Mouse (Mus musculus): ENCODE data around the gene Olfr699. TPM values are rescaled to one million over a fixed set of nuclear protein-coding genes. Genes with fewer than 3 reads are reported as not detected.

Olfr699 gene
- not detected for polyA plus RNA-seq (2017; shearing (Covaris generic))

DNA sequence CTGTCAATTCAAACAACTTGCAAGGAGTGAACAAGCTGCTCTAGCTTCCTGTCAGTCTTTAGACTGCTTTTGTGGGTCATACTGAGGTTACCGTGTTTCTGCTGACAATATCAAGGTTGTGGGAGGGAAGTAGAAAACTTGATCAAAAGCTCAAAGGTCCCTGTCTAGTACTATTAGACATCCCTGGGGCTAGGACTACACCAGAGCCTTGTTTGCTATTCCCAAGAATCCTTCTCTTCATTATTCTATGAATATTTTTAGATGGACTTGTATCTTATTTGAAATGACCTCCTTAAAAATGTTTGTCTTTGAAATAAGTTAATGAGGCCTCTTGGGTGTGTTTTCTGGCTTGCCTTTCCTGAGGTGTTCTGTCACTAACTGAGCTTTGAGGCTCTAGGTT lies at the start of gene Olfr699:
Gene Olfr699, minus strand, starts transcription at position 101 of the 400 bp plus-strand sequence.

DNA sequence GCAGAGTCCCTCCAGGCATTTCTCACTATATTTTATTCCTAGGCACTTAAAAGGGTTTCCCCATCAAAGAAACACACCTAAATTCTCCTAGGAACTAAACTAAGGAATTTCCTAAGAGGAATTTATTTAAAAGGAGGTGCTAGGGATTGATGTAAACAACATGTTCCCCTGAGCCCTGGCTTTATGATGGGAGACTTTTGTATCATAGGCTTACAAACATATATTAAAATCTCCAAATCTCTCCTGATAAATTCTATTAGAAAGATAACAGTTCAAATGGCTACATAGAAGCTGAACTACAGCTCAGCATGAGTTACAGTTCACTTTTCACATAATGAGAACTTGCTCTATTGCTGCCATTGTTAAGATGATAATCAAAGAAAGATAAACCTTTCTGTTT lies 40.8 kb upstream of the Olfr699 start, which contains the start of gene Olfr702:
Gene Olfr702, minus strand, starts transcription at position 101 of the 400 bp plus-strand sequence.

DNA sequence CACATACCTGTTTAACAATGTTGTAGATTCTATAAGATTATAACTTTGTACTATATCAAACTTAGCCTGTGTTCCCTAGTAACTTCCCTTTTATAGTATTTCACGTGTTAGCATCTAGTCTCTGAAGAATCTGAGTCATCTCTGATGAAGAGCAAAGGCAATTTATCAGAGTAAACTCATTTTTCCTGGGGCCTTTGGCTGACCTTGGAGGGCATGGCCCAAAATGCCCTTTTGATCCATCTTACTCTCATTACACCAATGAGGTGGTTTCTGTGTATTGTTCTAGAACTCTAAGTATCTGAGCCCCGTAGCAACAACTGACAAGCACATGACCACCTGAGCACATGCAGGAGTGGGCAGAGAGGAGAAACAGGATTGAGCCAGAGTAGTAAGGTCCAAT lies 20.8 kb upstream of the Olfr699 start, which contains the start of gene Olfr701:
Gene Olfr701, plus strand, starts transcription at position 301 of the 400 bp plus-strand sequence.

DNA sequence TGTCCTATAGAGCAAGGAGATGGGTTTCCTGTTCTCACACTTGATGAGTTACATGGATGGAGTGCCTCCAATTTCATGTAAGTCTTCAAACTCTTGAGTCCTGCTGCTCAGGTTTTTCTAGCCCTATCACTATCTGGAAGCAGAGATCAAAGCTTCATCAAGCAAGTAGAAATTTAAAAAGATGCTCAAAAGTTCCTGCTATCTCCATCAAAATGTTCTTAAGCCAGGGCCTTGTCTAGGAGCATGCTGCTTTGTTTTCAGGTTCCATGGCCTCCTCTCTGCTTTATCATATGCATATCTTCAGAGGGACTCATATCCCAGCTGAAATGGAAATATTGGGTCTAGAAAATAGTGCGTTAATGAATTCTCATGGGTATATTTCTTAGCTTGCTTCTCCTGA lies 15.7 kb upstream of the Olfr699 start, which contains the start of gene Olfr700:
Gene Olfr700, minus strand, starts transcription at position 101 of the 400 bp plus-strand sequence.

DNA sequence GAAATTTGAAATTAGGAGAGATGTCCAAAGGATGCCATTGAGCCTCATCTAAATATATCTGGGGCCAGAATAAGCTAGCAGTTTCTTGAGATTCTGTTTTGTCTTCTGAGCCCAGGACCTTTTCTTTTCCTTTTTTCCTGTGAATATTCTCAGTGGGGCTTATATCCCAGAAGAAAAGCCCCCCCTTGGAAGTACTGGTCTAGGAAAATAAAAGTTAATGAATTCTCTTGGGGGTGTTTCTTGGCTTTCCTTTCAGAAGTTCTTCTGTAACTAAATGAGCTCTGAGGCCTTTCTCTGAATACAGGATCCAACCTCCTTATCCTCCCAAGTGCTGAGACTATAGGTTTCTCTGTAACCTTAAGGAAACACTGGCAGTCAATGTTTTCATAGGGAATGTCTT lies 37.7 kb downstream of the Olfr699 start, which contains the start of gene Olfr698:
Gene Olfr698, minus strand, starts transcription at position 101 of the 400 bp plus-strand sequence.

DNA sequence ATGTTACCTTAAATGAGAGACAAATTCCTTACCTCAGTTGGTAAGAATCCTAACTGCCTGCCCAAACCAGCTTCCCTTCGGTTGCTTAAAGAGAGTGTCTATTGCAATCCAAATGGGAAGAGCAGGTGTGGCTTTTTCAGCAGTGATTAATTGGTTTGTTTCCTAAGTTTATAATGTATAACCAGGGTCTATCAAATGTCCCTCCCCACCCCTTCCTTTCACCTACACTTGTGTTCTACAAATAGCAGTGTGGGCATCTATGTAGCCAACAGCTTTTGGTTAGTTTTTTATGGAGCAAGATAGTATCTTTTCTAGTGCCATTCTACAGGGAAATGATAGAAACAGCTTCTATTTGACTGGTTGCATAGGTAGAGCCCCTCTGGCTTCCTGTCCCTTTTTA lies 50.7 kb downstream of the Olfr699 start, which contains the start of gene Olfr697:
Gene Olfr697, minus strand, starts transcription at position 101 of the 400 bp plus-strand sequence.

Other genes starting within 250 kb of the Olfr699 start
- gene Olfr693, start 112.6 kb downstream of the Olfr699 start, polyA plus RNA-seq (2017; shearing (Covaris generic)): not detected
- not detected for gene Olfr694, start 101.4 kb downstream of the Olfr699 start, polyA plus RNA-seq (2017; shearing (Covaris generic))
- not detected for gene Olfr695, start 76.8 kb downstream of the Olfr699 start, polyA plus RNA-seq (2017; shearing (Covaris generic))
- gene Olfr697, start 50.8 kb downstream of the Olfr699 start, polyA plus RNA-seq (2017; shearing (Covaris generic)): not detected
- gene Olfr698, start 37.8 kb downstream of the Olfr699 start, polyA plus RNA-seq (2017; shearing (Covaris generic)): not detected
- gene Olfr700, start 15.6 kb upstream of the Olfr699 start, polyA plus RNA-seq (2017; shearing (Covaris generic)): not detected
- not detected for gene Olfr701, start 20.9 kb upstream of the Olfr699 start, polyA plus RNA-seq (2017; shearing (Covaris generic))
- not detected for gene Olfr702, start 40.7 kb upstream of the Olfr699 start, polyA plus RNA-seq (2017; shearing (Covaris generic))
- gene Olfr703, start 50.2 kb upstream of the Olfr699 start, polyA plus RNA-seq (2017; shearing (Covaris generic)): not detected
- 0.55 TPM for gene Olfr704, start 70.0 kb upstream of the Olfr699 start, polyA plus RNA-seq (2017; shearing (Covaris generic))
- gene Olfr705, start 83.7 kb upstream of the Olfr699 start, polyA plus RNA-seq (2017; shearing (Covaris generic)): not detected
- gene Olfr706, start 95.0 kb upstream of the Olfr699 start, polyA plus RNA-seq (2017; shearing (Covaris generic)): not detected
- gene Olfr707, start 108.0 kb upstream of the Olfr699 start, polyA plus RNA-seq (2017; shearing (Covaris generic)): not detected
- gene Olfr1532-ps1, start 114.8 kb upstream of the Olfr699 start, polyA plus RNA-seq (2017; shearing (Covaris generic)): not detected
- not detected for gene Olfr709-ps1, start 139.0 kb upstream of the Olfr699 start, polyA plus RNA-seq (2017; shearing (Covaris generic))
- not detected for gene Olfr710, start 155.1 kb upstream of the Olfr699 start, polyA plus RNA-seq (2017; shearing (Covaris generic))
- 0.07 TPM for gene Olfr6, start 170.7 kb upstream of the Olfr699 start, polyA plus RNA-seq (2017; shearing (Covaris generic))
- not detected for gene Olfr711, start 182.3 kb upstream of the Olfr699 start, polyA plus RNA-seq (2017; shearing (Covaris generic))
- not detected for gene Olfr2, start 212.9 kb upstream of the Olfr699 start, polyA plus RNA-seq (2017; shearing (Covaris generic))
- gene Olfr713, start 238.0 kb upstream of the Olfr699 start, polyA plus RNA-seq (2017; shearing (Covaris generic)): not detected

Measured in effector memory CD4-positive, alpha-beta T cell, adult 7 months (primary cell).